Mouse (Mus musculus) testis, postnatal 10 days (tissue): ENCODE results near the gene Tfam.

Source experiments
- DNase-seq: peaks from one replicate; pipeline ENCODE4 v3.0.0; 2021; ENCODE audit warnings: low spot score

The Tfam gene

GRCm38 (mm10) chr10:71238240-71238554, at the start of gene Tfam:
Gene Tfam, minus strand, starts transcription at chr10:71238280.
- DNase-seq = no peak

- DNase-seq = peak; percentile 88
Observed at GRCm38 (mm10) chr10:71285126-71285580, 47.1 kb upstream of the Tfam start, which contains the start of gene Ube2d1. Gene Ube2d1, minus strand, starts transcription at chr10:71285262.

- no peak for DNase-seq
Observed at GRCm38 (mm10) chr10:71284511-71285125, 46.5 kb upstream of the Tfam start.

GRCm38 (mm10) chr10:71284131-71284510, 46.0 kb upstream of the Tfam start:
- DNase-seq = no peak

- DNase-seq = no peak
Observed at GRCm38 (mm10) chr10:71273008-71273739, 35.1 kb upstream of the Tfam start.

GRCm38 (mm10) chr10:71267973-71268372, 29.9 kb upstream of the Tfam start:
- no peak for DNase-seq

- no peak for DNase-seq
Observed at GRCm38 (mm10) chr10:71267511-71267910, 29.4 kb upstream of the Tfam start.

GRCm38 (mm10) chr10:71265067-71265466, 27.0 kb upstream of the Tfam start:
- no peak for DNase-seq

GRCm38 (mm10) chr10:71261637-71262036, 23.6 kb upstream of the Tfam start:
- DNase-seq = no peak

GRCm38 (mm10) chr10:71258943-71259342, 20.9 kb upstream of the Tfam start:
- DNase-seq = no peak

GRCm38 (mm10) chr10:71258516-71258915, 20.4 kb upstream of the Tfam start:
- no peak for DNase-seq

GRCm38 (mm10) chr10:71253147-71253546, 15.1 kb upstream of the Tfam start:
- DNase-seq = no peak

- DNase-seq = no peak
Observed at GRCm38 (mm10) chr10:71252421-71252820, 14.3 kb upstream of the Tfam start.

- no peak for DNase-seq
Observed at GRCm38 (mm10) chr10:71251846-71252245, 13.8 kb upstream of the Tfam start.

- DNase-seq = no peak
Observed at GRCm38 (mm10) chr10:71251256-71251655, 13.2 kb upstream of the Tfam start.

- DNase-seq = no peak
Observed at GRCm38 (mm10) chr10:71250472-71250871, 12.4 kb upstream of the Tfam start.

- DNase-seq = no peak
Observed at GRCm38 (mm10) chr10:71249086-71249880, 11.2 kb upstream of the Tfam start.

- no peak for DNase-seq
Observed at GRCm38 (mm10) chr10:71246956-71247355, 8.9 kb upstream of the Tfam start.

- no peak for DNase-seq
Observed at GRCm38 (mm10) chr10:71239479-71240120, 1.5 kb upstream of the Tfam start.

GRCm38 (mm10) chr10:71237516-71238239, 402 bp downstream of the Tfam start:
- DNase-seq = peak; percentile 99

GRCm38 (mm10) chr10:71234071-71234470, 4.0 kb downstream of the Tfam start:
- no peak for DNase-seq

GRCm38 (mm10) chr10:71225894-71226293, 12.2 kb downstream of the Tfam start:
- DNase-seq = peak; percentile 94
